Mouse (Mus musculus): ENCODE measurements around the gene 1600015I10Rik.
"Not testable (repeated sequence)": the region's sequence is repeated elsewhere in the genome, so short reads cannot be mapped to it uniquely, and the experiment has no call there.

1600015I10Rik gene

GRCm38 (mm10) chr6:48966696-48967095, 37.0 kb downstream of the 1600015I10Rik start:
- not testable (repeated sequence) for DNase-seq (ENCODE audit: low read depth, low spot score)

GRCm38 (mm10) chr6:48967868-48968267, 38.2 kb downstream of the 1600015I10Rik start:
- DNase-seq (ENCODE audit: low read depth, low spot score), result no peak

- no peak for DNase-seq (ENCODE audit: low read depth, low spot score)
Measured at GRCm38 (mm10) chr6:48974663-48975062, 45.0 kb downstream of the 1600015I10Rik start, which contains the start of gene Doxl2. Doxl2 (plus strand) TSS chr6:48974963.

- no peak for DNase-seq (ENCODE audit: low read depth, low spot score)
Measured at GRCm38 (mm10) chr6:48979616-48980015, 49.9 kb downstream of the 1600015I10Rik start.

- DNase-seq (ENCODE audit: low read depth, low spot score), result no peak
Measured at GRCm38 (mm10) chr6:48982305-48982704, 52.6 kb downstream of the 1600015I10Rik start.

Data from retina, postnatal 7 days (tissue).